Mouse (Mus musculus): Measurements from ENCODE around the gene Rnaseh2a. TPM values are rescaled to one million over a fixed set of nuclear protein-coding genes. Genes with fewer than 3 reads are reported as not detected.

The Rnaseh2a gene
- total and polyA plus RNA-seq, 3 experiments: 105 to 109 TPM; not detected in 1

DNA sequence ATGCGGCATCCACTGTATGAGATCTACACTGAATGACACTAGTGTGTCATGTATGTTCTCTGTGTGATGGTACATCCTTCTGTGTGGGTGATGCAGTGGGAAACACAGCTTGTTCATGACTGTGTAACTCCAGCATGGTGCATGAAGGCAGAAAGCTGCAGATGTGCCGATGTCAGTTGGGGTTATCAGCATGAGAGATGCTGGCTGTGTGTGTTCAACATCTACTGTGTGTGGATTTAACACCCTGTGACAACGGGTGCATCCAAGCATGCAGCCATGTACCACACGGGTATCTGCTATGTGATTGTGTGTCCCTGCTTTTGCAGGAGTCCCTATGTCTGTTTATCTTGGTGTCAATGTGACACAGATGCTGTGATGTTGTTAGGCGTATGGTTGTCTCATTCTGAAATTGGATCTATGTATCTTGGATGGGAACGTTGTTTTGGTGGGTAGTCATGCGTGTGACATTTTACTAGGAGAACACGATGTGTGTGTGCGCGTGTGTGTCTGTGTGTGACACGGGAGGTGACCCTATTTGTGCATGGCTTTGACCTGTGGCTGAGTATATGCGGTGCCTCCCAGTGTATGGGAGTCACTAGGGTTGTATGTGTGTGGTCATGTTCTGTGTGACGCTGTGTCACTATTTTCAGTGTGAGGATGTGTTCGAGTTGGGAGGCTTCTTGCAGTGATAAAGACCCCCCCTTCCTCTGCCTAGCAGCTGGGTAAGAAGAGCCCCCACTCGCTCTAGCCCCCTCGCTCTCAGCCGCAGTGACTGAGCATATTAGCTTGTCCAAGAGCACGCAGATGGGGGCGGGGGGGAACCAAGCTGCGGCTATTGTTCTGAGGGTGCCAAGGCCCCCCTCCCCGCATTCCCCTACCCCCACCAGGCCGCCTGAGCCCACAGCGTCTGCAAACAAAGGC is 33.3 kb downstream of the Rnaseh2a start:
- no peaks in the 10 kb centered on the region for H3K27me3 ChIP-seq (ENCODE audit: control insufficient read depth in 1 of 2, insufficient read depth in 2 of 2, low read length in 2 of 2)
- no peak overlapping the region for H3K9ac ChIP-seq (ENCODE audit: control insufficient read depth, low read depth, low read length, poor library complexity, severe bottlenecking)
- no peak for DNase-seq (ENCODE audit: low read depth, low spot score)
- peaks cover 0 to 26% of the 10 kb centered on the region in 2 experiments; a peak in 3 of 4 replicates for H3K4me1 ChIP-seq (ENCODE audit: control insufficient read depth in 1 of 2, insufficient read depth in 2 of 2, low read length in 2 of 2)
- TF ChIP-seq MYB (IDR thresholded peaks at IDR 0.05; ENCODE audit: low read depth, low read length) (no peak), MYC (IDR thresholded peaks at IDR 0.05; ENCODE audit: low read depth, low read length) (no peak), RAD21 (IDR thresholded peaks at IDR 0.05; ENCODE audit: low read depth, low read length) (no peak), USF1 (IDR thresholded peaks at IDR 0.05; ENCODE audit: low read depth, low read length) (no peak), TCF12 (IDR thresholded peaks at IDR 0.05; ENCODE audit: low read depth, low read length) (no peak), CTCF (IDR thresholded peaks at IDR 0.05 in 2 of 3, conservative IDR thresholded peaks at IDR 0.05 in 1 of 3; ENCODE audit: control insufficient read depth in 1 of 3, insufficient read depth in 1 of 3, low read depth in 2 of 3, low read length in 3 of 3, poor library complexity in 1 of 3, severe bottlenecking in 1 of 3) (no peak), E2F4 (IDR thresholded peaks at IDR 0.05; ENCODE audit: borderline replicate concordance, low read depth, low read length) (no peak), POLR2AphosphoS5 (IDR thresholded peaks at IDR 0.05; ENCODE audit: borderline replicate concordance, low read depth, low read length) (no peak), JUND (IDR thresholded peaks at IDR 0.05; ENCODE audit: low read depth, low read length) (no peak), MAX (IDR thresholded peaks at IDR 0.05; ENCODE audit: low read length) (no peak), GABPA (IDR thresholded peaks at IDR 0.05; ENCODE audit: low read depth, low read length) (no peak), GATA1 (IDR thresholded peaks at IDR 0.05; ENCODE audit: low read depth, low read length) (no peak), ZMIZ1 (IDR thresholded peaks at IDR 0.05; ENCODE audit: low read depth, low read length) (no peak)
- H3K36me3 ChIP-seq (ENCODE audit: control insufficient read depth in 1 of 2, insufficient read depth in 2 of 2, low read length in 2 of 2): peaks cover 0 to 13% of the 10 kb centered on the region in 2 experiments; a peak in 2 of 4 replicates
- no peak overlapping the region for H3K27ac ChIP-seq (ENCODE audit: control insufficient read depth, low read depth, low read length)
- no peaks in the 10 kb centered on the region for H3K9me3 ChIP-seq (replicated peaks; ENCODE audit: insufficient read depth, low read length)
- H3K79me2 ChIP-seq (ENCODE audit: control insufficient read depth, insufficient read depth, low read length, poor library complexity): no peaks in the 10 kb centered on the region
- H3K4me3 ChIP-seq (ENCODE audit: control insufficient read depth in 1 of 2, insufficient read depth in 1 of 2, low read depth in 2 of 2, low read length in 2 of 2): peak overlapping the region in 1 of 2 experiments; percentile 56; a peak in 1 of 4 replicates

DNA sequence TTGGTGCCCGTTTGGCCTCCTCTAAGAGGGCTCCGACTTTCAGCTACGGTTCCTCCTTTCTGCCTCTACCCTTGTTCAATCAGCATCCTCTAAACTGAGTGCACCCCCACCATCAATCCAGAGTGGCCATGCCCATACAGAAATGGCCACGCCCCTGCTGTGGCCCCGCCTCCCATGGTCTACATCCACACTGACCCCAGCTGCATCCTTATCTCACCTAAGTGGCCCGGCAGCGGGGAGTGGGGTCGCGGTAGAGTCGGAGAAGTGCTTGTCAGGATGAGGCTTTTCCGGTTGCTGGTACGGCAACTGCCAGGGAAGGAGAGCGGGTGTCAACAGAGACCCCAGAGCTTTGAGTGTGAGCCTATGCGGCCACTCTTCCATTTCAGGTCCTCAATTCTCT is 34.1 kb downstream of the Rnaseh2a start:
- H3K79me2 ChIP-seq (ENCODE audit: control insufficient read depth, insufficient read depth, low read length, poor library complexity): no peaks in the 10 kb centered on the region
- no peak for DNase-seq (ENCODE audit: low read depth, low spot score)
- peaks cover 0 to 26% of the 10 kb centered on the region in 2 experiments; a peak in 3 of 4 replicates for H3K4me1 ChIP-seq (ENCODE audit: control insufficient read depth in 1 of 2, insufficient read depth in 2 of 2, low read length in 2 of 2)
- no peak overlapping the region for H3K9ac ChIP-seq (ENCODE audit: control insufficient read depth, low read depth, low read length, poor library complexity, severe bottlenecking)
- no peak overlapping the region for H3K27ac ChIP-seq (ENCODE audit: control insufficient read depth, low read depth, low read length)
- no peak overlapping the region for H3K4me3 ChIP-seq (ENCODE audit: control insufficient read depth in 1 of 2, insufficient read depth in 1 of 2, low read depth in 2 of 2, low read length in 2 of 2)
- no peaks in the 10 kb centered on the region for H3K27me3 ChIP-seq (ENCODE audit: control insufficient read depth in 1 of 2, insufficient read depth in 2 of 2, low read length in 2 of 2)
- TF ChIP-seq TCF12 (IDR thresholded peaks at IDR 0.05; ENCODE audit: low read depth, low read length) (no peak), ZKSCAN1 (IDR thresholded peaks at IDR 0.05; ENCODE audit: low read depth, low read length) (no peak), MAX (IDR thresholded peaks at IDR 0.05; ENCODE audit: low read length) (no peak), CTCF (IDR thresholded peaks at IDR 0.05 in 2 of 3, conservative IDR thresholded peaks at IDR 0.05 in 1 of 3; ENCODE audit: control insufficient read depth in 1 of 3, insufficient read depth in 1 of 3, low read depth in 2 of 3, low read length in 3 of 3, poor library complexity in 1 of 3, severe bottlenecking in 1 of 3) (no peak), JUND (IDR thresholded peaks at IDR 0.05; ENCODE audit: low read depth, low read length) (no peak), USF1 (IDR thresholded peaks at IDR 0.05; ENCODE audit: low read depth, low read length) (no peak), SMC3 (IDR thresholded peaks at IDR 0.05; ENCODE audit: low read depth, low read length) (no peak), MYB (IDR thresholded peaks at IDR 0.05; ENCODE audit: low read depth, low read length) (no peak), E2F4 (IDR thresholded peaks at IDR 0.05; ENCODE audit: borderline replicate concordance, low read depth, low read length) (no peak), ZC3H11A (IDR thresholded peaks at IDR 0.05; ENCODE audit: low read depth, low read length) (no peak), CHD1 (IDR thresholded peaks at IDR 0.05; ENCODE audit: low read depth, low read length) (no peak), POLR2A (IDR thresholded peaks at IDR 0.05; ENCODE audit: control insufficient read depth in 1 of 2, insufficient read depth in 1 of 2, low read depth in 1 of 2, low read length in 2 of 2, poor library complexity in 1 of 2) (no peak)
- H3K9me3 ChIP-seq (replicated peaks; ENCODE audit: insufficient read depth, low read length): no peaks in the 10 kb centered on the region
- H3K36me3 ChIP-seq (ENCODE audit: control insufficient read depth in 1 of 2, insufficient read depth in 2 of 2, low read length in 2 of 2): peaks cover 0 to 13% of the 10 kb centered on the region in 2 experiments; a peak in 2 of 4 replicates

Data from MEL (cell line).